Mouse (Mus musculus) urinary bladder, adult 2 months (tissue): ENCODE results near the gene Glis1. TPM values are rescaled to one million over a fixed set of nuclear protein-coding genes. Genes with fewer than 3 reads are reported as not detected.

ENCODE experiments used
- DNase-seq: peaks from one replicate; pipeline ENCODE4 v3.0.0; 2022; ENCODE audit warnings: low spot score
- polyA plus RNA-seq: library from polyadenylated mRNA; depleted of rRNA; stranded (reverse); fragments of >200 nt; gene quantifications from 2 replicates; pipeline ENCODE4 v1.2.3, GENCODE M21; 2012; rRNA removed

The Glis1 gene
- 0.12 and 0.43 TPM in 2 replicates for polyA plus RNA-seq

DNA sequence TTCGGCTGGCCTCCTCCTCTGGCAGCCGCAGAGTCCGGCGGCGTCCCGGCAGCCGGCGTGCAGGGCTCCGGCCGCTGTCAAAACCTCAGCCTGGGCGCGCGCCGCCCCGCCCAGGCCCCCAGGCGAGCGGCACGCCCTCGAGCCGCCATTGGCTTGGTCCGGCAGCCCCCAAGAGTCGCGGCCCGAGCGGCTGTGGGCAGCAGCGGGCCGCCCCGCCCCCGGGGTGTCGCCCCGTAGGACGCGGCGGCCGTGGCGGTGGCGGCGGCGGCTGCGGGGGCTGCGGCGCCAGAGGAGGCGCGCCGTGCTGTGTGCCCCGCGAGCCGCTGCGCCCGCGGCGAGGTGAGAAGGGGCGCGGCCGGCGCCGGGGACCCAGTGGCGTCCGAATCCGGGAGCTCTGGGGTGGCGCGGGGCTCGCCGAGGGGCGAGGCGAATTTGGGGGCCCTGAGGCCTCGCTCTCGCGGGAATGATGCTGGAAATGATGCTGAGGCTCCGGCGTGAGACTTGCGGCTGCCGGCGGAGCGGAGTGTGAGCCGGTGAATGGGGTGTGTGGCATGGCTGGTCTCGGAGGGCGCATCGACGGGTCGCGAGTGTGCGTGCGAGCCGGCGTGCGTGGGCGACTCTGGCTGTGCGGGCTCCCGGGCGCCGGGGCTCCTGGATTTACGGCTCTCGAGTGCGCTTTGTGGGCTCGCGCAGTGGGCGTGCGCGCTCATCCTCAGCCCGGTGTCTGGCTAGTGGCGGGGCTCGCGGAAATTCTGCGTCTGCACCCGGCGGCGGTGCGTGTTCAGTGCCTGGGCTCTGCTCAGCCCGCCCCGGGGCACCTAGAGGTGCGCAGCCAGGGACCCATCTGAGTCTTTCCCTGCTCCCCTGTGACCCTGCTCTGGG is at the start of gene Glis1:
Gene Glis1, plus strand, starts transcription at position 236 of the 882 bp plus-strand sequence.
- peak; percentile 38 for DNase-seq

DNA sequence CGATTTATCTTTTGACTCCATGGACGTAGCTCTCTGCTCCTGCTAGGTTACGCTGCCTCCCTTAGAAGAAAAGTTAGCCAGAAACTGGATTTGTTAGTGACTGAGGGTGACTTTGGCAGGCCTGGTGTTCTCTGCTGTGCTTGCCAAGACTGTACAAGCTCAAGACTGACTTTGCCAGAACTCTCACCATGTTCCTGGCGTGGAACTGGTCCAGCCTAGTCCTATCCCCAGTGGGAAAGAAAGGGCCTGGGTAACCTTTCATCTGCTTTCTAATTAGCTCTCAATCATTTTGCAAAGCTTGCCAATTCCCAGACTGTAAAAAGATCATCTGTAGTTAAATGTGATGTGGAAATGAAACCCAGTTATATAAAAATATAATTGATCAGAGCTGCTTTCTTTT is 47.4 kb upstream of the Glis1 start:
- no peak for DNase-seq

DNA sequence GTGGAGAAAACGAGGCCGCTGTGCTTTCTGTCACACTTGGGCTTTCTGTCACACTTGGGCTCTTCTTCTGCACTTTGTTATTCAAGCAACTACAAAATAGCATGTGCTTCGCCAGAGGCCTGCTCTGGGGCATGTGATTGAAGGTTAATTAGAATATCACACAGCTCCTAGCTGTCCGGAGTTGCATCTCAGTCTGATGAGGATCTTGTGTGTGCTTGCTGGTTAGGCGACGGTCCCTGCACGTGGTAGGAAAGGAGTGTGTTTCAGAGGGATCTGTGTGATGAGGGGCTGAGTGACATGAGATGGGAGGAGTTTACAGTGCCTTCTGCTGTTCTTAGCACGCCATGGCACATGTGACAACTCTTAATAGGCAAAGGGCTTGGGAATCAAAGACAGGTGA is 46.9 kb upstream of the Glis1 start:
- DNase-seq, result no peak

DNA sequence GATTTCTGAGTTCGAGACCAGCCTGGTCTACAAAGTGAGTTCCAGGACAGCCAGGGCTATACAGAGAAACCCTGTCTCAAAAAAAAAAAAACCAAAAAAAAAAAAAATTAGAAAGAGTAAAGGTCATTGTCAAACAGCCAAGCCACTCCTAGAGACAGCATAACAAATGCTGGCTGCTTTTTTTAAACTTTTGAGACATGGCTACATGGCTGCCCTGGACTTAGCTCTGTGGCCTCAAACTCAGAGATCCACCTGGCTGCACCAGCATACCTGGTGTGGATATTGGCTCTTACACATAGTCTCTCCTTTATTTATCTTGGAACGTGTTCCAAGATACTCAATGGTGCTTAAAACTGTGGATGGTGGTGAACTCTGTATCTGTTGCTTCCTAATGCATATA is 46.1 kb upstream of the Glis1 start:
- DNase-seq, result no peak

DNA sequence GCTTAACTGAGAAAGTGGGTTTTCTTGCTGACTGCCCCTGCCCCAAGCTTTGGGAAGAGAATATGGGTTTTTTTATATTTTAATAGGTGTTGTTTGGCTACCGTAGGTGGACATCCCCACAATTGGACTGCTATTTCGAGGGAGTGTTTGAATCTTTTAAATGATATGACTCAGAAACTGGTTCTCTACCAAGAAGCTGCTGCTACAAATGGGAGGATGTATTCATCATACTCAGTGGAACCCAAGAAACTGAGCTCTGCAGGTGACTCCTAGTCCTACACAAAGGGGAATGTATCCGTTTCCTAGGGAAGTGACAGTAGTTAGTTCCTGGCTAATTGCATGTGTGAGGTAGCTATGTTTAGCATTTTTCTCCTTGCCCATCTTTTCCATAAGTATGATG is 45.0 kb upstream of the Glis1 start:
- DNase-seq, result no peak

DNA sequence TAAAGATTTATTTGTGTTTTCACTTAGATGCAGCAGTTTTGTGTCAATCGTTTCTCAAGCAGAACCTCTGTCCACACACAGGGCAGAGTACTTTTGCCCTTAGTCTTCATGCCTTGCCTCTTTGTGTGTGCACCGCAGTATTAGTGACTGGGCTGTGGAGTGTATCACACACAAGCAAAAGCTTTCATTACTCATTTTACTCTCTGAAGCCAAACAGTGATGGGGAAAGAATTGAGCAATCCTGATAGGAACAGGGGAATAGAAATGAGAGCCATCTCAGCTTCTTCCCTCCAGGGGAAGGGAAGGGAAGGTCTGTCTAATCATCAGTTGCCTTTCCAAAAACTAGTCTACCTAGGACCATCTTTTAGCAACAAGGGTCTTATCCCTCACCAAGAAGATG is 40.6 kb upstream of the Glis1 start:
- DNase-seq, result no peak

DNA sequence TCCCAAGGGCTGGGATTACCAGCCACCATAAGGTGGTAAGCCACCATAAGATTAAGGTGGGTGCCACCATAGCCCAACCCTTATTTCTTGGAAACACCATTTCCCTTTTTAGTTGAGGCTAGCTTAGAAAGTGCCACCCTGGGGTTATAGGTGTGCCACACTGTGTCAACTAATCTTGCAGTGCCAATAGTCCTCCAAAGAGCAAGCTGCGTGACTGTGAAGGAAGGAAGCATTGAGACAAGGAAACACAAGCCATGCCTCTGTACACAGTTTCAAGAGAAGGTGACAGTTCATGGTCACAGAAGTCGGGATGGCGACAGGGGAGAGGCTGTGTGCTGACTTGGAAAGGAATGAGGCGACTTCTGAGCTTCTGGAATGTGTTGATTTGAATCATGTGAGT is 14.2 kb upstream of the Glis1 start:
- DNase-seq, result no peak

DNA sequence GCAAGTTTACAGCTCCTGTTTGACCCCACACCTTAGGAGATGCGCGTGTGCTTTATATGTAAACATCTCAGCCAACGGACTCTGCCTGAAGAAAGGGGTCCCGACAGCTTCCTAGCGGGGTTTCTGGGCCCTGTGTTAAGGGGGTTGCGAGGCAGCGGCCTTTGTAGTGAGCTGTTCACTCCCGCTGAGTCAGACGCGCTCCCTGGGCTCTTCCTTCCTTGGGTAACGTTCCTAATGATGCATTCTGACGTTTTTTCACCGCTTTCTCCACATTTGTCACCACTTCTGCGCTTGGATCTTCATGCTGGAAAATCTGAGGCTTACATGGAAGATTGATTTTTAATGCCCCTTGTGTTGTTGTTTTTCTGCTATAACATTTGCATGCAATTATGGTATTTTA is 12.7 kb upstream of the Glis1 start:
- DNase-seq, result no peak

DNA sequence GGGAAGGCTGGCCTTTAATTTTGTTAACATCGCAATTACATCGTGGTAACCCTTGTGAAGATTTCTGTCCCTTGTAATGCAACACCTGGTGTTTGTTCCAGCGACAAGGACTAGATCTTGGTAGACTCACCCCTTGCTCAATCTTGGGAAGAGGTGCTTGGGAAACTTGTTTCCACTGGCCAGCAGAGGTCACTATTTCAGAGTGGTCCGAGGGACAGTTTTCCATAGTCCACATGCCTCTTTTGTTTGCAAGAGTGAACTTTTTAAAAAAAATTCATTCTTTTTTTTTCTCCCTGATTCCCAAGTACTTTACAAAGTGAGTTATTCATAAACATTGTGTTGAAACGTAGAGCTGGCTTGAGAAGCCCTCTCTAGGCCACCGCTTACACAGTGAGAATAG is 12.2 kb upstream of the Glis1 start:
- DNase-seq, result no peak

DNA sequence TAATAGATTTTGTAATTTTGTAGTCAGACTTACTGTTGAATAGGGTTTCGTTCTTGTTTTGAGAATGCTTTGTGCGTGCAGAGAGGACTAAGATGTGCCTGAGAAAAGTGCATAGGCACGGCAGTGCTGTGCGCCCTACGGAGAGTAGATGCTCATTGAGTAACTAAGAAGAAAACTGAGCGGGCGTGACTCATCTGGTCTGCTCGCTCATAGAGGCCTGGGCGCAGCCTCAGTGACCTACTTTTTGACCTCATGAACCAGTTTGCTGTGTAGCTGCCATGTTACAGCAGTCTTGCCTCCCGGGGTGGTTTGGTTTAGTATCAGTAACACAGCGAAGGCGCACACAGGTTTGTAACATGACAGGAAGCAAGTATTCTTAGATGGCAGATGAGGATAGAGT is 8.8 kb upstream of the Glis1 start:
- no peak for DNase-seq

DNA sequence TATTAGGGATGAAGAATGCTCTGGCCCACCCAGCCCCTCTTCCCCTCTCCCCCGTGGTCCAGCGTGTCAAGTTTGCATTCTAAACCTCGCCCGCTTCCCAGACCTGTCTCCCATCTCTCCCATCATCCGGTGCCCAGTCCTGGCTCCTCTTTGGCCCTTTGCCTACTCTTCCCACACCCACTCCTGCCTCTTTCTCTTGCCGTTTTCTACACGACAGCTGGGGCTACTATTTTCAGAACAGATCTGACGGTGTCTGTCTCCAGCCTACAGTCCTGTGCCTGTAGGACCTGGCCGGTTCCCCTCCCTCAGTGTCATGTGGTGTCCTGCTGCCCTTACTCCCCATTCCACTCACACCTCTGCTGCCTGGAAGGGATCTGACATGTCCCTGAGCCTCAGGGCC is 7.8 kb upstream of the Glis1 start:
- no peak for DNase-seq

DNA sequence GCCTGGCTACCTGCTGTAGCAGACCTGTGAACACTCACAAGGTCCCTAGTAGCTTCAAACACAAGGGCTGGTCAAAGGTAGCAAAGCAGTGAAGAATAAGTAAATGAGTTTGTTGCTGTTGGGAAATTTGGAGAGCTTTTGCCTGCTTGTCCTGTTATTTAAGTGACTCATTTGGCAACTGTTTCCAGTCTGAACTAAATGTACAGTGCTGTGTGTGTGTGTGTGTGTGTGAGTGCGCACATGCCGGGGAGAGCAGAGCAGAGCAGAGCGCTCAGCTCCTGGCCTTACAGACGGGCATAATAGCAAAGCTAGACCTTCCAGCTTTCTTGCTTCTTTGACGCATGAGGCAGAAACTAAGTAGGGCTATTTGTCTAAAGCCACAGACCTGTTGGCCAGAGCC is 1.7 kb upstream of the Glis1 start:
- no peak for DNase-seq

DNA sequence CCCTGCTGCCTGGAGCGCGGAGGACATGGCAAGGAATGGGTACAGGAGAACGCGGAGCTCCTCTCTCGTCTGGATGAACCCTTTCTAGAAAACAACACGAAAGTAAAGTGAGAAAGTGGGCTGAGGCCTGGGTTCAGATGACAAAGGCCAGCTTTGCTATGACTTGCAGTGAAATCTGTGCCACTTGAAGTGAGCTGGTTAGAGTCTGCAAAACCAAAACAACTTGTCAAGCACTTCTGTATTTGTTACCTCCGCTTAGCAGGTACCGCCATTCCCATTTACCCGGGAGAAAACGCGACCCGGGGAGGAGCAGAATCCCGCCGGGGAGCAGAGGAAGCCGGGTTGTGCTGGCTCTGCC is 414 bp upstream of the Glis1 start:
- no peak for DNase-seq

DNA sequence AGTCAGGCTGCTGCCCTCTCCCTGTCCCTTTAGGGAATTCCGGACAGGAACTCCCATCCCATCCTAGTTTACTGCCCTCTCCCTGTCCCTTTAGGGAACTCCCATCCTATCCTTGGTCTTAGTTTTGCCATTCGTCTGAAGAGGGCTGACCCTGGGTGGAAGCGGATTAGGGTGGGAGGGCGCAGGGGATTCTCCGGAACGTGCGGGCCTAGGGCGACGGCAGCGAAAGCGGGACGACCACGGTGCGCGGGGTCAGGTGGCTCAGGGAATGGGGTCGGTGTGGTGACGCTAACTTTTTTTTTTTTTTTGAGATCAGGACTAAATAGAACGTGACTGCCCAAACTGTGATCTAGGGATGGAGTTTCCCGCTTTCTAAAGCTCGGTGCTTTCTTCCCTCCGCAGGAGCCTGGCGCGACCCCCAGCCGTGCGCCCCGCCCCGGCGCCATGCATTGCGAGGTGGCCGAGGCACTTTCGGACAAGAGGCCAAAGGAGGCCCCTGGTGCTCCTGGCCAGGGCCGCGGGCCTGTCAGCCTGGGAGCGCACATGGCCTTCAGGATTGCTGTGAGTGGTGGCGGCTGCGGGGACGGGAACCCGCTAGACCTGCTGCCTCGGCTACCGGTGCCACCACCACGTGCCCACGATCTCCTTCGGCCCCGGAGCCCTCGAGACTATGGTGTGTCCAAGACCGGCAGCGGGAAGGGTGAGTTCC is 1.0 kb downstream of the Glis1 start:
- DNase-seq, result no peak

DNA sequence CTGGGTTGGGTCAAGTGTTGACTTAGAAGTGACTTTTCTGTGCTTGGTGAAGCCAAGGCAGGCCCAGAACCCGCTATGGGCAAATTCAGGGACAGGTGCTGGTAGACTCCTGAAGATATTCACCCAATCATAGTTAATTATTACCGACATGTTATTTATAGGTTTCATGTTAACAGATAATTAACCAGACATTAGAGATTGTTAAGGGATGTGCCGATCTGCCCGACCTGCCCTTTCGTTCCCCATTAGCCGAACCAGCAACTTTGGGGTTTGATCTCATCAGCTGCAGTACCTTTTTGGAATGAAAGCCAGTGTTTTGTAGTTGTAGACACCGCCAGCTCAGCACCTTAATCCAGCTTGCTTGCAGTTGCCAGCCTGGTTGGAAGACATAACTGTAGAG is 2.1 kb downstream of the Glis1 start:
- DNase-seq, result no peak

DNA sequence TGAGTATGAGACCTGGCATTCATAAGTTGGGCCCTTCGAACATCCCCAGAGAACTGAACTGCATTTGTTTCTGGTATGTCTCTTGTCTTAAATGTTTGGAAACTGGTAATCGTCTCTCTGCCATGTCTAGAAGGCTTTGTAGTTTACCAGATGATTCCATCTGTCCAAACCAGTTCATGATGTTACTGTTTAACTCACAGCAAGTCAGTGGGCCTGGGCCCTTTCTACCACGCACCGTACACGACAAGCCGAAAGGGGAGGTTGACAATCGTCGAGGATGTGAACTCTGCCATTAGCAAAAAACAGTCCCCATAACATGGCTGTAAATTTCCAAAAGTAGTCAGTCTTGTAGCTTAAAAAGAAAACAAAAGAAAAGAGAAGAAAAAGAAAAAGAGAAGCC is 4.3 kb downstream of the Glis1 start:
- no peak for DNase-seq

DNA sequence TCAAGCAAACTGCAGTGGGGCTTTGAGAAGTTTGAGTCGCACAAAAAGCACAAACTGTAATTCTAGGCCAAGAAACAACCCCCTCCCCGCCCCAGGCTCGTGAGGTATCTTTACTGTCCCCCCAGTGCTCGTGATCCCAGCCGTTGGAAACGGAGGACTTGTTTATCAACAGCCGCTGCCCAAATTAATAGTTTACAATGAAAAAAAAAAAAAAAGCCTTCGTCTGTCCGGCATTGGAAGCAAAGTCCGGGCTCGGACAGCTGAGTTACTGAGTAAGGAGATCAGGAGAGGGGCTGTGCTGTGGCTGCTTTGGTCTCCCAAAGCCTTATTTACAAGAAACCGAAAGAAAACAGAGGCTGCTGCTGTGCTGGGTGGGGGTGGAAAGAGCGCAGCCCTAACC is 5.9 kb downstream of the Glis1 start:
- DNase-seq, result no peak

DNA sequence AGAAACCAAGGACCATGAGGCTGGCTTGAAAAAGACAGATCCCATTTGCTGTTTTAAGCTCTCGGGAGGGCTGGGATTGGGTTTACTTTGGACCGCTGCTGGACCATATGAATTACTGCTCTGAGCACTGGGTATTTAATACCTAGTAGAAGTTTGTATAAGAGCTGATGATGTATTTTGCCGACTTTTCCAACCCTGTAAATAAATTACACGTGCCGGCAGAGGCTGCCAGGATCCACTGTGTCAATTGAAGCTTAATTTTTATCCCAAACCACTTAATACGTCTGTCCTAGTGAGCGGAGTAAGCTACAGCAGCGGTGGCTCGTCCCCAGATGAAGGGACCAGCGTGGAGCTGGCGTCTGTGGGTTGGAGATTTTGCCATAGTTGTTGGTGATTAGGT is 7.9 kb downstream of the Glis1 start:
- DNase-seq, result no peak

DNA sequence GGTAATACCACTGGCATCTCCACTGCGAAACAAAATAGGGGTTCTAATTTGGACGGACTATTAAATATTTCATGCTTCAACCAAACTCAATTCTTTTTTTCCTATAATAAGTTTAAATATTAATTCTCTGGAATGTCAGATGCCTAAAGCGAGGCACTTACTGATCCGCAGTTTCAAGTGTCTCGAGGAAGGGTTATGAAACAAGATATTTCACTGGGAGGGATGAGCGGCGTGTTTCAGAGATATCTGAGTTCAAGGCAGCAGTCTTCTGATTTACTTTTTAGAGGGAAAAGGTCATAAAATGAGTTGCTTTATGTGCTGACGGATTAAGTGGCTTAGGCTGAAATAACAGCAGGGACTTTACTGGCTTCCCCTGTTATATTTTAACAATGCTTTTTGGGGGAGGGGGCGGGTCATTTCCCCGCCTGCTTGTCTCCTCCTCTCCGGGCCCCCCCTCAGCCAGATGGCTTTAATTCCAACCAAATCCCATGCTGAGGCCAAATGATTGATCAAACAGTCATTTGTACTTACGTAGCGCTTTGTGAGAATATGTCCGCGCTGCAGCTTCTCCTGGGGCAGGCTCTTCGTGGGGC is 8.6 kb downstream of the Glis1 start:
- no peak for DNase-seq

DNA sequence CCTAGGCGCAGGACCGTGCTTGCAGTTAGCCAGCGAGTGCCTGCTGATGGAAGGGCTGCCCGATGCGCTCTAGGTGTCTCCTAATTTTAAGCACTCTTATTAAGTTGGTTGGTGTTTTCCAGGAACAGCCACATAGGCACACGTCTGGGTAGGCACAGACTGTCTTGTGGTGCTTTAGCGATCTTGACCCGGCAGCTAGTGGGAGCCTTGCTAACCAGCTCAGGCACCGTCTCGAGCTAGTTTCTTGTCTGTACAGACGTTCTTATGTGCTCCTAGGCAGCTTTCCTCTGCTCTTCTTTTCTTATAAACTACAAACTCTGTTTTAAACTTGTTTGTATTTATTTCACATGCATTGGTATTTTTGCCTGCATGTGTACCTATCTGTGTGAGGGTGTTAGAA is 9.2 kb downstream of the Glis1 start:
- no peak for DNase-seq

DNA sequence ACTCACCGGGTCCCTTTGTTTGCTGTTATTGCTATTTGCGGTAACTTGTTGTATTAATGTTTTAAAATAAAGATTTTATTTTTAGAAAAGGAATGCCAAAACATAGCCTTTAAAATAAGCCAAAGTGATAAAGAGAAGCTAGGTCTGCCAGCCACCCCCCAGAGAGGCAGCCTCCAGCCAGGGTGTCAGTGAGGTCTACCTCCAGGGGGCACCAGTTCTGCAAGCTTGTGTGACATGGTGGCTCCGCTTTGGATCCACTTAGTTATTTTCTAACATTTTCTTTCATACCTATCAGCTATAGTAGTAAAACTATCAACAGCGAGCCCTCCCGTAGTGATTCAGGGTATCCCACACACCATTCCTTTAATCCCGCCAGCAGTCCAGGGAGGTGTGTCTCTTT is 14.1 kb downstream of the Glis1 start:
- DNase-seq, result no peak

DNA sequence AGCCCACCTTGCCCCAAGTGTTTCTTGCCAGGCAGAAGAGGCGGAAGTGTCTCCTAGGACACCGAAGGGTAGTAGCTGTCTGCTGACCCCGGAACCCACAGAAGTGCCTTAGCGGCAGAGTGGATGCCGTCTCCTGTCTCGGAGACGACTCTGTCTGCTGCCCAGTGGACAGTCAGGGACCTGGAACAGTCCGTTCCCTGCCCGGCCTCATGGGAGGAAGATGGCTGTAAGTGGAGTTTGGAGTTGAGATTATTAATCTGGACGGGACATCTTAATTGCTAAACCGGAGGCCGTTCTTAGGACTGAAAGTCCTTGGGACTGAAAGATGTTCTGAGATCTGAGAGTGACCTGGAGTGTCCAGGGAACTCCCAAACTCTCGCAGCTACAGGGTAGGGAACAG is 15.1 kb downstream of the Glis1 start:
- DNase-seq, result no peak
